Mouse (Mus musculus) retina, adult 2 months (tissue): ENCODE data around the gene Nin.

ENCODE experiments used
- DNase-seq: peaks from one replicate; pipeline ENCODE4 v3.0.0-alpha.2; 2012; ENCODE audit warnings: low read depth, low spot score

Nin gene

GRCm38 (mm10) chr12:70119552-70119951, 6.0 kb upstream of the Nin start:
- DNase-seq, result no peak

- no peak for DNase-seq
These were observed 5.3 kb upstream of the Nin start for GRCm38 (mm10) chr12:70118721-70119345.

GRCm38 (mm10) chr12:70117146-70117545, 3.6 kb upstream of the Nin start:
- no peak for DNase-seq

GRCm38 (mm10) chr12:70112090-70112383, 1.5 kb downstream of the Nin start:
- no peak for DNase-seq

- DNase-seq, result no peak
These were observed 2.0 kb downstream of the Nin start for GRCm38 (mm10) chr12:70111367-70112089.

GRCm38 (mm10) chr12:70111117-70111366, 2.5 kb downstream of the Nin start:
- no peak for DNase-seq

GRCm38 (mm10) chr12:70110375-70111116, 3.0 kb downstream of the Nin start:
- DNase-seq, result no peak

GRCm38 (mm10) chr12:70109921-70110320, 3.6 kb downstream of the Nin start:
- no peak for DNase-seq

GRCm38 (mm10) chr12:70108104-70108503, 5.4 kb downstream of the Nin start:
- no peak for DNase-seq

- DNase-seq, result no peak
These were observed 7.0 kb downstream of the Nin start for GRCm38 (mm10) chr12:70106508-70106907.

- no peak for DNase-seq
These were observed 7.6 kb downstream of the Nin start for GRCm38 (mm10) chr12:70105885-70106284.

GRCm38 (mm10) chr12:70104776-70105420, 8.6 kb downstream of the Nin start:
- DNase-seq, result no peak

- DNase-seq, result no peak
These were observed 9.3 kb downstream of the Nin start for GRCm38 (mm10) chr12:70104199-70104598.

GRCm38 (mm10) chr12:70103257-70103656, 10.3 kb downstream of the Nin start:
- DNase-seq, result no peak

GRCm38 (mm10) chr12:70102426-70102825, 11.1 kb downstream of the Nin start:
- no peak for DNase-seq

GRCm38 (mm10) chr12:70101823-70102222, 11.7 kb downstream of the Nin start:
- DNase-seq, result no peak

- no peak for DNase-seq
These were observed 15.6 kb downstream of the Nin start for GRCm38 (mm10) chr12:70097901-70098300.

GRCm38 (mm10) chr12:70097316-70097715, 16.2 kb downstream of the Nin start:
- DNase-seq, result no peak

GRCm38 (mm10) chr12:70093266-70093893, 20.1 kb downstream of the Nin start:
- DNase-seq, result no peak

- no peak for DNase-seq
These were observed 25.2 kb downstream of the Nin start for GRCm38 (mm10) chr12:70088297-70088696.

GRCm38 (mm10) chr12:70085351-70085750, 28.2 kb downstream of the Nin start:
- DNase-seq, result no peak

GRCm38 (mm10) chr12:70084198-70084597, 29.3 kb downstream of the Nin start:
- DNase-seq, result no peak
